Mouse (Mus musculus) embryonic fibroblast, embryonic 13.5 days (primary cell): ENCODE results near the gene Grrp1.
A peak's percentile ranks its signal among the peaks of the same experiment; 100 is the strongest.

Source experiments
- CTCF ChIP-seq: IDR thresholded peaks from 2 replicates; pipeline ENCODE4 v1.5.1; 2011; ENCODE audit warnings: mild to moderate bottlenecking, control low read depth, low read length, moderate library complexity, borderline replicate concordance; ENCODE audit not compliant: insufficient read depth
- POLR2A ChIP-seq: IDR thresholded peaks from 2 replicates; pipeline ENCODE4 v1.6.1; 2011; ENCODE audit warnings: low read depth, mild to moderate bottlenecking, control low read depth, low read length, moderate library complexity

DNA sequence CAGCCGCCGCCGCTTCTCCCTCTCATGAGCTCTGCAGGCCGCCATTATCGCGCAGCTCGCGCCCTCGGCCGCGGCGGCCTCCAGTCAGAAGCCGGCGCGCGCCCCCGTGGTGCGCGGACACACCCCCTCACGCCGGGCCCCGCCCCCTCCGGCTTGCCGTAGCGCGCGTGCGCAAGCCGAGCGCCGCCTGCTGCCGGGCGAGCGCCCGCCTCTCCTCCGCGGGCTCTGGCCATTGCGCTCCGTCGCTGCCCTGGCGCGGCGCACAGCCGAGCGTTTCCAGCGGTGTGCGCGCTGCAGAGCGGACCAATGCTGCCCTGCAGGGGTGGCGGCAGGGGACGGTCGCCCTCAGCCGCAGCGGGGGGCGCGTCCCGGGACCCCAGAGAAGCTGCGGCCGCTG, 33.3 kb upstream of the Grrp1 start:
- TF ChIP-seq CTCF: no peak
- TF ChIP-seq POLR2A: peak; percentile 83
